Mouse (Mus musculus) embryonic facial prominence, embryonic 13.5 days (tissue): ENCODE measurements around the gene Galnt18. TPM values are rescaled to one million over a fixed set of nuclear protein-coding genes. Genes with fewer than 3 reads are reported as not detected.

Experiments used
- ATAC-seq: fragments of 200-750 bp; cut with Nextera tagmentation; 2 replicates; pipeline ENCODE4 v1.8.0; 2017; ENCODE audit warnings: low read depth; ENCODE audit not compliant: insufficient number of reproducible peaks, insufficient read depth, low FRiP score, low TSS enrichment
- H3K27ac ChIP-seq: fragments of 300-500 bp; sonication (generic); 2 replicates; pipeline ENCODE4 v1.5.1; 2015; ENCODE audit warnings: moderate library complexity, mild to moderate bottlenecking, inconsistent platforms
- H3K27me3 ChIP-seq: fragments of 300-500 bp; sonication (generic); 2 replicates; pipeline ENCODE4 v1.6.1; 2015; ENCODE audit warnings: mild to moderate bottlenecking, inconsistent platforms
- H3K36me3 ChIP-seq: fragments of 300-500 bp; sonication (generic); 2 replicates; pipeline ENCODE4 v1.6.1; 2015; ENCODE audit warnings: mild to moderate bottlenecking, inconsistent platforms
- H3K4me1 ChIP-seq: fragments of 300-500 bp; sonication (generic); 2 replicates; pipeline ENCODE4 v1.6.1; 2015; ENCODE audit warnings: inconsistent platforms
- H3K4me2 ChIP-seq: fragments of 300-500 bp; sonication (generic); 2 replicates; pipeline ENCODE4 v1.6.1; 2015; ENCODE audit warnings: moderate library complexity, mild to moderate bottlenecking, inconsistent platforms
- H3K4me3 ChIP-seq: fragments of 300-500 bp; sonication (generic); 2 replicates; pipeline ENCODE4 v1.5.1; 2015; ENCODE audit warnings: mild to moderate bottlenecking, inconsistent platforms
- H3K9ac ChIP-seq: fragments of 300-500 bp; sonication (generic); 2 replicates; pipeline ENCODE4 v1.6.1; 2015; ENCODE audit warnings: mild to moderate bottlenecking, inconsistent platforms
- H3K9me3 ChIP-seq: fragments of 300-500 bp; sonication (generic); 2 replicates; pipeline ENCODE4 v1.6.1; 2016; ENCODE audit warnings: inconsistent platforms
- WGBS: fragments of 180-500 bp; shearing (Covaris S2); methylation state at CpG from one replicate; pipeline ENCODE4 v1.1.7; 2015; ENCODE audit warnings: mixed read lengths; 5-methylcytosine and 5-hydroxymethylcytosine counted together
- polyA plus RNA-seq: library from polyadenylated mRNA; unstranded; fragments of >200 nt; fragmentation: Nextera tagmentation; extraction: Ambion mirVana; gene quantifications from 2 replicates; pipeline ENCODE4 v1.2.1, GENCODE M21; 2015

The Galnt18 gene
- polyA plus RNA-seq, 1 experiment from 2014 or later: 20.2 TPM

DNA sequence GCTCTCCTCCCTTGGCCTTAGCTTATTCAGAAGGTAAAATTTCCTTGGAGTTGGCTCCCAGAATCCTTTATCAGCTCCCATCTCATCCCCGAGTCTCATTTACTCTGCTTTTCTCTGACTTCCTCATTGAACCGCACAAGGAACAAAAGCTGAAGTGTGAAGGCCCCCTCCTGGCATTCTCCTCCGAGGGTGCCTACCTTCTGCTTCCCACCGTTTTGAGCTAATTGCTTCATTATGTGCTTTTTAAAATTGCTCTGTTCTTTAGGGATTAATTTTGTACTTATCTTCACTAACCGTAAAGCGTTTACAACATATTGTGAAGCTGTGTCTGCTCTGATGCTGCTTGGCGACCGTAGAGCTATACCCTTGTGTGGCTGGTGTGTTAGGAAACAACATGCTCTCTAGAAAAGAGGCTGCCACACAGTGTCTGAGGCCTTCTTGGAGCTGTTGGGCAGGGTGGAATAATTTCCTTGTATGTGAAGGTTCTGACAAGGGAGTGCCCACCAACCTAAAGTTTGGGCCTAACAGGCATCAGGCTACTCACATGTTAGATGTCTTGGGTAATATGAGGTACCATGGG is 244.9 kb downstream of the Galnt18 start:
- ATAC-seq: no peak
- Histone ChIP-seq H3K36me3 (no peaks in the 10 kb centered on the region), H3K4me3 (no peak overlapping the region), H3K9ac (no peak overlapping the region), H3K27me3 (no peaks in the 10 kb centered on the region), H3K4me2 (no peak overlapping the region), H3K27ac (no peak overlapping the region), H3K4me1 (no peaks in the 10 kb centered on the region), H3K9me3 (0 out of 2 replicates have a peak, but pooled peaks cover 8% of the 10 kb centered on the region)
- WGBS: 55% methylated on average over 8 of the region's 8 CpGs

DNA sequence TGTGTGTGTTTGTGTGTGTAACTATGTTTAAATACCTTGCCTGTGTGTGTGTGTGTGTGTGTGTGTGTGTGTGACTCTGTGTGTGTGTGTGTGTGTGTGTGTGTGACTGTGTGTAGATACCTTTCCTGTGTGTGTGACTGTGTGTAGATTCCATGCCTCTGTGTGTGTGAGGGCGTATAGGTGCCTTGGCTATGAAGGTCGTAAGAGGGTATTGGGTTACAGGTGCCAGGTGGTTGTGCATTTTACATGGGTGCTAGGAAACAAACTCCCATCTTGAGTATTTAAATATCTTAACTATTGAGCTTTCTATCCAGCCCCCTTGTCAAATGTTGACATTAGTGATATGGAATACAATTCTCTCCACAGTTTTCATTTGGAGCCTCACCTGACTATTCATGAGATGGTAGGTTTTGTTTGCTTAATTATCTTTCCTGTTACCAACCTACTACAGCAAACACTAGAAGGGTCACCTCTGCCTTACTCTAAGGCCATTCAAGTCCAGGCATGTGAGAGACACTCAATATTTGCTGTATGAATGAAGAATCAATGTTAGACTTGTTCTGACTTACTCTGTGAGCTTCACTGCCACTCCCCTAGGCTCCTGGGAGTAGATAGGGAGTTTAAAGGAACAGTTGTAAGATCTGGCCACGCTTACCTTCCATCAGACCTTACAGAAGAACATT is 250.7 kb downstream of the Galnt18 start:
- no peak overlapping the region for H3K4me2 ChIP-seq
- no peak for ATAC-seq
- no peaks in the 10 kb centered on the region for H3K36me3 ChIP-seq
- H3K4me1 ChIP-seq: peaks cover 4% of the 10 kb centered on the region; the same call in 1 of the 2 replicates
- no peak overlapping the region for H3K27ac ChIP-seq
- no peak overlapping the region for H3K4me3 ChIP-seq
- no peaks in the 10 kb centered on the region for H3K27me3 ChIP-seq
- no peak overlapping the region for H3K9ac ChIP-seq
- 0 out of 2 replicates have a peak, but pooled peaks cover 4% of the 10 kb centered on the region for H3K9me3 ChIP-seq
- WGBS: 80% methylated on average over 3 of the region's 3 CpGs

DNA sequence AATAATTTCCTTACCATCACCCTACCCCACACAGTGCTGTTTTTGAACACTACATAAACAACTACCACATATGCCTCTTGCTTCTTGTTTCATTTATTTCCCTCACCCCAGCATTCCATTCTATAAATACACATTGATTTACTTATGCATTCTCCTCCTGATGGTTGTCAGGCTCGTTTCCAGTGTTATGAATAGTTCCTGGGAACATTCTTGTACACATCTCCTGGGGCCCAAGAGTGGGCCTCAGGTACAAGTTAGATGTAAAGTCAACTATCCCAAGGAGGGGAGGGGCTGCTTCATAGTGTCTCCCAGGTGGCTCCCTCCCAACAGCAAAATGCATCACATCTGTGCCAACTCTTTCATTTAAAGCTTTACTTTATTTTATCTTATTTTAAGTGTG is 251.3 kb downstream of the Galnt18 start:
- H3K4me1 ChIP-seq: peaks cover 4% of the 10 kb centered on the region; the same call in 1 of the 2 replicates
- no peak overlapping the region for H3K4me3 ChIP-seq
- no peaks in the 10 kb centered on the region for H3K27me3 ChIP-seq
- no peaks in the 10 kb centered on the region for H3K9me3 ChIP-seq
- H3K36me3 ChIP-seq: no peaks in the 10 kb centered on the region
- ATAC-seq: no peak
- no peak overlapping the region for H3K4me2 ChIP-seq
- H3K27ac ChIP-seq: no peak overlapping the region
- WGBS: 33% methylated on average over 1 of the region's 1 CpGs
- H3K9ac ChIP-seq: no peak overlapping the region

DNA sequence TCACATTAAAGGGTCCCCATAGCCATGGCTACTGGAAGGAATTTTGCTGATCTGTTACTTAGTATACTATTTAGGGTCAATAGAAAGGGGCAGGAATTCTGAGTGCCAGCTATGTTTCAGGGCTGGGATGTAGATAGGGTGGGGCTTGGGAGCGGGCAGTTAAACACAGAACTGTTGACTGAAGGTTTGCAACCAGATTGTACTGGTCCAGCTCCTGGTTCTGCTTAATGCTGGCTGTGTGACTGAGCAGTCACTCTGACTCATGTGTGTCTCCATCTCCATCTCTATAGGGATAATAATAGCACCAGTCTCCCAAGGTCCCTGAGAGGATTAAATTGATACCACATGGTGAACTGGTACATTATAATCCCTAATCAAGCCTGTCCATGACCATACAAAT is 258.9 kb downstream of the Galnt18 start:
- H3K9me3 ChIP-seq: no peaks in the 10 kb centered on the region
- H3K9ac ChIP-seq: no peak overlapping the region
- no peaks in the 10 kb centered on the region for H3K4me1 ChIP-seq
- H3K27ac ChIP-seq: no peak overlapping the region
- no peak for ATAC-seq
- no peaks in the 10 kb centered on the region for H3K27me3 ChIP-seq
- H3K36me3 ChIP-seq: no peaks in the 10 kb centered on the region
- H3K4me3 ChIP-seq: no peak overlapping the region
- WGBS: 89% methylated on average over 1 of the region's 1 CpGs
- H3K4me2 ChIP-seq: no peak overlapping the region

DNA sequence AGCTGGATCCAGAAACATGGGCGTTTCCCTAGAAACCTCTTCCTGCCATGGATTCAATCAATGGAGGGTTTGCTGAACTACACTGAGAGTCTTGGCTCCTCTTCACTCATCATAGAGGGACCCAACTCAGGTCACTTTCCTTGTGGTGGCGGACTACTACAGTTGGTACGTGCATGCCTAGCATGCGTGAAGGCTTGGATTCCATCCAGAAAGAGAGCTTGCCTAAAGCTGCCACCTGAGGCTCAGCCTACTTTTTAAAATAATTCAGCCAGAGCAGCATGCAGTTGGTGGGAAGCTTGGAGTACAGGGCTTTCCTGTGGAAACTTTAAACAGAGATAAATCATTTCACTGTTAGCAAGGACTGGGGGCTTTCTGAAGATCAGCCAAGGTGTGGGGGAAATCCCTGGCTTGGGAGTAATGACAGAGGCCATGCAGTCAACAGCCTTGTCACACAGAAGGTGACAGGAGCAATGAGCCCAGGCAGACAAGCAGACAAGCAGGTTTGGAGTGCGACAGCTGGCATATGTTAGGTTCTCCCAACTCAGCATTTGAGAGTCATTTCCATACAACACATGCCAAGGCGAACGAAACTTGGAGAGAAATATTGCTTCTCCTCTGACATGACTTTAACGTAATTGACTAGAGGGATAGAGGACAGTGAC is 261.1 kb downstream of the Galnt18 start:
- no peaks in the 10 kb centered on the region for H3K27me3 ChIP-seq
- no peak overlapping the region for H3K27ac ChIP-seq
- WGBS: 74% methylated on average over 8 of the region's 8 CpGs
- no peak overlapping the region for H3K9ac ChIP-seq
- no peak overlapping the region for H3K4me2 ChIP-seq
- H3K9me3 ChIP-seq: no peaks in the 10 kb centered on the region
- no peaks in the 10 kb centered on the region for H3K4me1 ChIP-seq
- no peak overlapping the region for H3K4me3 ChIP-seq
- ATAC-seq: no peak
- no peaks in the 10 kb centered on the region for H3K36me3 ChIP-seq

DNA sequence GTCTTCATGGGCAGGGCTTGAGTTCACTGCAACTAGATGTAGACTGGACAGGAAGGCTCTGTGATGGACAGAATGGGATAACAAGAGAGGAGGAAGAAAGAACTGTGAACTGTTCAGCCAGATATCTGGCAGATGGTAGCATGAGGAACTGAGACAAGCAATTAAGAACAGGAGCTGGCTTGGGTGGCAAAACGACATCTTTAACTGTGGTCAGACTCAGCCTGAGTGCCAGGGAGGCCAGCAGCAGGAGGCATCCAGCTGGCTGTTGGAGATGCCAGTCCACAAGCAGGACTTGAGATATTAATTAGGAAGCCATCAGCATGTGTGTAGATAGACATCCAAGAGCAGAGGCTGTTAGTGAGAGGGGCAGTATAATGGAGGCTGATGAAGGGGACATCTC is 262.9 kb downstream of the Galnt18 start:
- H3K9ac ChIP-seq: no peak overlapping the region

DNA sequence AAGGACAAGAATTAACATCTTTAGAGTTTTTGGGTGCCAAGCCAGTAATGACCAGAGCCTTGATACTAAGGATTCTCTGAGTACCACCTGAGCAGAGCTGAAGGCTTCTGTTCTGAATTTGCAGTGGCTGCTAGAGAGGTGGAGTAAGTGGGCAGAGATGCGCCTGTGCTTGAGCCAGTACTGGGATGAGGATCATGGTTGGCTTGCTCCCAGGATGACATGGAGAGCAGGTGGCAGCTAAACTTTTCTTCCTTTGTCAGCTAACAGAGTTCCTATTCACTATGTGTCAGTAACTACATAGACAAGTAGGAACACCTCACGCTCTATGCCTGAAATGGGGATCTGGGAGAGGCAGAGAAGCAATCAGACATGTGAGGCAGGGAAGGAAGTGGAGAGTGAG is 264.3 kb downstream of the Galnt18 start:
- Histone ChIP-seq H3K4me2 (no peak overlapping the region), H3K9ac (no peak overlapping the region), H3K9me3 (no peaks in the 10 kb centered on the region), H3K4me1 (no peaks in the 10 kb centered on the region), H3K27me3 (no peaks in the 10 kb centered on the region), H3K4me3 (no peak overlapping the region), H3K27ac (no peak overlapping the region), H3K36me3 (no peaks in the 10 kb centered on the region)
- WGBS: 89% methylated on average over 2 of the region's 2 CpGs
- no peak for ATAC-seq

More for the DNA sequence above, 262.9 kb downstream of the Galnt18 start:
- H3K36me3 ChIP-seq: no peaks in the 10 kb centered on the region
- H3K4me3 ChIP-seq: no peak overlapping the region
- no peak for ATAC-seq
- no peak overlapping the region for H3K4me2 ChIP-seq
- H3K27me3 ChIP-seq: no peaks in the 10 kb centered on the region
- H3K27ac ChIP-seq: no peak overlapping the region
- H3K9me3 ChIP-seq: no peaks in the 10 kb centered on the region
- 76% methylated on average over 1 of the region's 1 CpGs for WGBS
- no peaks in the 10 kb centered on the region for H3K4me1 ChIP-seq

DNA sequence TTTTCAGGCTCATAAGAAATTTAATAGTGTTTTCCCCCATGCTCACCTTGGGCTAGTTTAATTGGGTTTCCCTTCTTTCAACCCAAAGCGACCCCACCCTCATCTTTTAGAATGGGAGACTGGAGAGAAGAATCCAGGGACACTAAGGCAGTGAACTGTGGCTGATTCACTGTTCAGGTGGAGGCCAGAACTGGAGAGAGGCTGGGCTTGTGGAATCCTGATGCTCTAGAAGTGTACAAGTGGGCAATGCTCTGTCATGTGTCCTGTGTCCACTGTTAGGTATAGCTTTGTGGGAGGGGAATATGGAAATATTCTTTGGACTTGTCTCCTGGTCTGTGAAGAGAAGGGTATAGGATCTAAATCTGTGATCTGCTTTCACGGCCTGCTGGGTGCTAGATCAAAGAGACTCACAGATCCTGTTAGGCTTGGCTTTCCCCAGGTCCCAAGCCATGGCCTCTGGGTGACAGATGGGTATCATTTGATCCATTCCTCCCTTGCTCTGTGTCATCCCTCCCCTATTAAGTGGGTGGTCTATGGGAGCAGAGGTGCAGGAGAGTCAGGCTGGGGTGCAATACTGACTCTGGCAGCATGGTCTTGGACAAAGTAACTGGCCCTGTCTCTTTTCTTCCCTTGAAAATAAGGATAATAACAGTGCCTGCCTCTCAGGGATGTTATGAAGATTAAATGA is 270.5 kb downstream of the Galnt18 start:
- no peak overlapping the region for H3K9ac ChIP-seq
- 81% methylated on average over 2 of the region's 2 CpGs for WGBS
- no peaks in the 10 kb centered on the region for H3K36me3 ChIP-seq
- no peak for ATAC-seq
- H3K9me3 ChIP-seq: no peaks in the 10 kb centered on the region
- H3K4me3 ChIP-seq: no peak overlapping the region
- no peak overlapping the region for H3K27ac ChIP-seq
- no peak overlapping the region for H3K4me2 ChIP-seq
- no peaks in the 10 kb centered on the region for H3K4me1 ChIP-seq
- no peaks in the 10 kb centered on the region for H3K27me3 ChIP-seq

DNA sequence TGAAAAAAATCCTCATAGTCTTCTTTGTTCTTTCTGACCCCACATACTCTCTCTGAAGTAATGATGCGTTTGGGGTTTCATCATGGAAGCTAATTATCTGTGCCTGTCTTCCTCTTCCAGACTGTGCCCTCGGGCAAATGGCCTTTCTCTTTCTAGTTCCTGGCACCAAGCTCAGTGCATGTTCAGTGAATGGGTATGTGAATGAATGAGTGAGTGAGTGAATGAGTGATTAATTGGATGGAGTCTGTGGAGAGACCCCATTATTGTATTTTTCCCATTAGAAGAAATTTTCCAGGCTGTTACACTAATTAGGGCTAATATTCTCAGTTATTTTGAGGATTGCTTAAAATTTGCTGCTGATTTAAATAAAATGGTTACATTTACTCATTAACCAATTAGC is 279.2 kb downstream of the Galnt18 start:
- no peaks in the 10 kb centered on the region for H3K27me3 ChIP-seq
- ATAC-seq: no peak
- no peaks in the 10 kb centered on the region for H3K9me3 ChIP-seq
- WGBS: 56% methylated on average over 2 of the region's 2 CpGs
- H3K36me3 ChIP-seq: no peaks in the 10 kb centered on the region
- H3K27ac ChIP-seq: no peak overlapping the region
- H3K9ac ChIP-seq: no peak overlapping the region
- H3K4me2 ChIP-seq: no peak overlapping the region
- H3K4me3 ChIP-seq: no peak overlapping the region
- H3K4me1 ChIP-seq: peaks cover 7% of the 10 kb centered on the region

DNA sequence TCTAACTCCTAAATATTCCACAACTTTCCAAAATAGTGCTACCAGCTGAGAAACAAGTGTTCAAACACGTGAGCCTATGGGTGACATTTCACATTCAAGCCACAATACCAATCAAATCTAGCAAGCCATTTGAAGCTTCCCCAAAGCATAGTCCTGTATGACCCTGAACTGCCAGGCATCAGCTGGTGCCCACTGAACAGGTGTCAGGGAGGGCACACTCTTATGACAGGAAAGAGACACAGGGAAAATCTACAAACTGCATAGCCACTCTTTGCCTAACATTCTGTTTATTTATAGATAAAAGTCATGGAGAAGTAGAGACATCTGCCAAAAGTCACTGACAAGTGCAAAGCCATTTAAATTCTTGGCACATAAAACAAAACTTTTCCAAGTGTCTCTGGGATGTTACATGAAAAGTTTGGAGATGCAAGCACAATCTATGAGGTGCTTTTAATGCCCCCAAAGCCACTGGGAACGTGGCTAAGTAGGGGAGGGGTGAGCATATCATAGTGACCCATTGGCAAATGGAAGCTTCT is 280.5 kb downstream of the Galnt18 start:
- Histone ChIP-seq H3K27me3 (no peaks in the 10 kb centered on the region), H3K4me3 (no peak overlapping the region), H3K4me2 (no peak overlapping the region), H3K9ac (no peak overlapping the region), H3K27ac (no peak overlapping the region), H3K36me3 (no peaks in the 10 kb centered on the region), H3K4me1 (peaks cover 7% of the 10 kb centered on the region), H3K9me3 (no peaks in the 10 kb centered on the region)
- 58% methylated on average over 2 of the region's 2 CpGs for WGBS
- ATAC-seq: no peak

DNA sequence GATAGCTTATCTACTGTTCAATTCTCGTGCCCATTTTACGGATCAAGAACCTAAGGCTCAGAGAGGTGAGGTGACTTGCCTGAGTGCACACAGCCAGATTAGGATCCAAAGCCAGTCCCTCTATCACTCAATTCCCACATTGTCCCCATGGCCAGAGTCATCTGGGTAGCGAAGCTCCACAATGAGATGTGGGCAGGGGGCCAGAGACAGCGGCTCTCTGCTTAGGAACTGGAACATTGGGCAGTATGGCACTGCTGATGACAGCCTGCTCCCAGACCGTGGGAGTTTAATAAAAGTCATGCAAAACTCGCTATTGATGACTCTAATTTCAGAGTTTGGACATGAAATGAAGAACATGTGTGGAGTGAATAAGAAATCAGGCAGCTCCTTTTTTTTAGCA is 282.6 kb downstream of the Galnt18 start:
- H3K9me3 ChIP-seq: no peaks in the 10 kb centered on the region
- H3K4me1 ChIP-seq: peaks cover 7% of the 10 kb centered on the region
- no peak overlapping the region for H3K9ac ChIP-seq
- H3K27me3 ChIP-seq: no peaks in the 10 kb centered on the region
- 66% methylated on average over 6 of the region's 6 CpGs for WGBS
- no peak overlapping the region for H3K4me2 ChIP-seq
- H3K4me3 ChIP-seq: no peak overlapping the region
- H3K27ac ChIP-seq: no peak overlapping the region
- H3K36me3 ChIP-seq: no peaks in the 10 kb centered on the region
- no peak for ATAC-seq
